Mouse (Mus musculus): ENCODE data around the gene Sik3. TPM values are rescaled to one million over a fixed set of nuclear protein-coding genes. Genes with fewer than 3 reads are reported as not detected.
"Not testable (repeated sequence)": the region's sequence is repeated elsewhere in the genome, so short reads cannot be mapped to it uniquely, and the experiment has no call there.

Sik3 gene
- polyA plus RNA-seq, 1 experiment from 2014 or later, result 6.4 TPM

GRCm38 (mm10) chr9:46129241-46129640 is 116.6 kb downstream of the Sik3 start:
- 71% methylated on average over 2 of the region's 2 CpGs for WGBS
- peaks cover 18% of the 10 kb centered on the region; the same call in 1 of the 2 replicates for H3K36me3 ChIP-seq

GRCm38 (mm10) chr9:46132821-46133220 is 120.2 kb downstream of the Sik3 start:
- not testable (repeated sequence) for DNase-seq (ENCODE audit: low spot score); H3K9me3 ChIP-seq; H3K27ac ChIP-seq

More at GRCm38 (mm10) chr9:46129241-46129640, 116.6 kb downstream of the Sik3 start:
- H3K4me3 ChIP-seq, result no peak overlapping the region
- H3K27ac ChIP-seq, result no peak overlapping the region
- H3K9me3 ChIP-seq, result no peaks in the 10 kb centered on the region
- no peak for DNase-seq (ENCODE audit: low spot score)
- peaks cover 53% of the 10 kb centered on the region for H3K27me3 ChIP-seq (ENCODE audit: insufficient read depth, poor library complexity, severe bottlenecking)
- peaks cover 22% of the 10 kb centered on the region for H3K4me1 ChIP-seq

GRCm38 (mm10) chr9:46138831-46139230 is 126.2 kb downstream of the Sik3 start:
- Histone ChIP-seq H3K36me3 (0 out of 2 replicates have a peak, but pooled peaks cover 2% of the 10 kb centered on the region), H3K4me3 (no peak overlapping the region), H3K27me3 (ENCODE audit: insufficient read depth, poor library complexity, severe bottlenecking) (peaks cover 10% of the 10 kb centered on the region; the same call in 1 of the 2 replicates), H3K9me3 (no peaks in the 10 kb centered on the region), H3K27ac (no peak overlapping the region), H3K4me1 (no peaks in the 10 kb centered on the region)
- WGBS, result 82% methylated on average over 6 of the region's 6 CpGs
- DNase-seq (ENCODE audit: low spot score), result no peak

More at GRCm38 (mm10) chr9:46132821-46133220, 120.2 kb downstream of the Sik3 start:
- Histone ChIP-seq H3K4me1 (peaks cover 10% of the 10 kb centered on the region), H3K27me3 (ENCODE audit: insufficient read depth, poor library complexity, severe bottlenecking) (peaks cover 40% of the 10 kb centered on the region)
- not testable (repeated sequence) for H3K4me3 ChIP-seq, H3K36me3 ChIP-seq

GRCm38 (mm10) chr9:46140811-46141210 is 128.2 kb downstream of the Sik3 start:
- Histone ChIP-seq H3K36me3 (0 out of 2 replicates have a peak, but pooled peaks cover 2% of the 10 kb centered on the region), H3K4me3 (no peak overlapping the region), H3K4me1 (no peaks in the 10 kb centered on the region), H3K9me3 (no peaks in the 10 kb centered on the region), H3K27ac (no peak overlapping the region), H3K27me3 (ENCODE audit: insufficient read depth, poor library complexity, severe bottlenecking) (peaks cover 10% of the 10 kb centered on the region; the same call in 1 of the 2 replicates)
- no peak for DNase-seq (ENCODE audit: low spot score)
- 86% methylated on average over 1 of the region's 1 CpGs for WGBS

GRCm38 (mm10) chr9:46142031-46142430 is 129.4 kb downstream of the Sik3 start:
- no peak for DNase-seq (ENCODE audit: low spot score)
- Histone ChIP-seq H3K4me3 (no peak overlapping the region), H3K4me1 (no peaks in the 10 kb centered on the region), H3K27me3 (ENCODE audit: insufficient read depth, poor library complexity, severe bottlenecking) (peaks cover 10% of the 10 kb centered on the region; the same call in 1 of the 2 replicates), H3K36me3 (0 out of 2 replicates have a peak, but pooled peaks cover 2% of the 10 kb centered on the region), H3K9me3 (no peaks in the 10 kb centered on the region), H3K27ac (no peak overlapping the region)
- 89% methylated on average over 1 of the region's 1 CpGs for WGBS

- H3K36me3 ChIP-seq, result 0 out of 2 replicates have a peak, but pooled peaks cover 2% of the 10 kb centered on the region
- no peaks in the 10 kb centered on the region for H3K4me1 ChIP-seq
- DNase-seq (ENCODE audit: low spot score), result no peak
- H3K9me3 ChIP-seq, result no peaks in the 10 kb centered on the region
- 90% methylated on average over 1 of the region's 1 CpGs for WGBS
- H3K27me3 ChIP-seq (ENCODE audit: insufficient read depth, poor library complexity, severe bottlenecking), result peaks cover 10% of the 10 kb centered on the region; the same call in 1 of the 2 replicates
- H3K4me3 ChIP-seq, result no peak overlapping the region
- no peak overlapping the region for H3K27ac ChIP-seq
Observed at GRCm38 (mm10) chr9:46142492-46142891, 129.9 kb downstream of the Sik3 start.

GRCm38 (mm10) chr9:46144976-46145375 is 132.4 kb downstream of the Sik3 start:
- Histone ChIP-seq H3K9me3 (no peaks in the 10 kb centered on the region), H3K27me3 (ENCODE audit: insufficient read depth, poor library complexity, severe bottlenecking) (0 out of 2 replicates have a peak, but pooled peaks cover 3% of the 10 kb centered on the region), H3K4me1 (peaks cover 3% of the 10 kb centered on the region), H3K27ac (no peak overlapping the region), H3K4me3 (no peak overlapping the region), H3K36me3 (0 out of 2 replicates have a peak, but pooled peaks cover 2% of the 10 kb centered on the region)
- DNase-seq (ENCODE audit: low spot score), result no peak
- WGBS, result 81% methylated on average over 6 of the region's 6 CpGs

GRCm38 (mm10) chr9:46146437-46146836 is 133.8 kb downstream of the Sik3 start:
- Histone ChIP-seq H3K9me3 (no peaks in the 10 kb centered on the region), H3K27ac (no peak overlapping the region), H3K36me3 (no peaks in the 10 kb centered on the region), H3K4me3 (no peak overlapping the region), H3K4me1 (peaks cover 18% of the 10 kb centered on the region), H3K27me3 (ENCODE audit: insufficient read depth, poor library complexity, severe bottlenecking) (0 out of 2 replicates have a peak, but pooled peaks cover 3% of the 10 kb centered on the region)
- 73% methylated on average over 3 of the region's 3 CpGs for WGBS
- DNase-seq (ENCODE audit: low spot score), result no peak

GRCm38 (mm10) chr9:46148723-46149122 is 136.1 kb downstream of the Sik3 start:
- 92% methylated on average over 4 of the region's 4 CpGs for WGBS
- Histone ChIP-seq H3K4me1 (peaks cover 35% of the 10 kb centered on the region), H3K27ac (no peak overlapping the region), H3K27me3 (ENCODE audit: insufficient read depth, poor library complexity, severe bottlenecking) (no peaks in the 10 kb centered on the region), H3K9me3 (no peaks in the 10 kb centered on the region), H3K36me3 (no peaks in the 10 kb centered on the region), H3K4me3 (no peak overlapping the region)
- no peak for DNase-seq (ENCODE audit: low spot score)

GRCm38 (mm10) chr9:46149392-46149791 is 136.8 kb downstream of the Sik3 start:
- H3K9me3 ChIP-seq, result no peaks in the 10 kb centered on the region
- no peak overlapping the region for H3K4me3 ChIP-seq
- H3K27ac ChIP-seq, result no peak overlapping the region
- peaks cover 35% of the 10 kb centered on the region for H3K4me1 ChIP-seq
- no peak for DNase-seq (ENCODE audit: low spot score)
- no peaks in the 10 kb centered on the region for H3K36me3 ChIP-seq
- H3K27me3 ChIP-seq (ENCODE audit: insufficient read depth, poor library complexity, severe bottlenecking), result no peaks in the 10 kb centered on the region
- 75% methylated on average over 5 of the region's 5 CpGs for WGBS

- WGBS, result 40% methylated on average over 7 of the region's 7 CpGs
- Histone ChIP-seq H3K27me3 (ENCODE audit: insufficient read depth, poor library complexity, severe bottlenecking) (no peaks in the 10 kb centered on the region), H3K4me3 (no peak overlapping the region), H3K36me3 (no peaks in the 10 kb centered on the region), H3K4me1 (peaks cover 35% of the 10 kb centered on the region), H3K27ac (peak overlapping the region; percentile 69; the same call in 1 of the 2 replicates), H3K9me3 (no peaks in the 10 kb centered on the region)
- no peak for DNase-seq (ENCODE audit: low spot score)
Observed at GRCm38 (mm10) chr9:46150116-46150515, 137.5 kb downstream of the Sik3 start.

- H3K9me3 ChIP-seq, result no peaks in the 10 kb centered on the region
- H3K4me1 ChIP-seq, result peaks cover 36% of the 10 kb centered on the region
- peak overlapping the region; percentile 69 for H3K27ac ChIP-seq
- no peak for DNase-seq (ENCODE audit: low spot score)
- H3K27me3 ChIP-seq (ENCODE audit: insufficient read depth, poor library complexity, severe bottlenecking), result no peaks in the 10 kb centered on the region
- no peaks in the 10 kb centered on the region for H3K36me3 ChIP-seq
- H3K4me3 ChIP-seq, result no peak overlapping the region
- WGBS, result 53% methylated on average over 2 of the region's 2 CpGs
Observed at GRCm38 (mm10) chr9:46150890-46151703, 138.5 kb downstream of the Sik3 start.

- peaks cover 42% of the 10 kb centered on the region for H3K4me1 ChIP-seq
- no peak for DNase-seq (ENCODE audit: low spot score)
- no peaks in the 10 kb centered on the region for H3K36me3 ChIP-seq
- 76% methylated on average over 6 of the region's 6 CpGs for WGBS
- H3K4me3 ChIP-seq, result no peak overlapping the region
- H3K27ac ChIP-seq, result peak overlapping the region; percentile 69; the same call in 1 of the 2 replicates
- no peaks in the 10 kb centered on the region for H3K9me3 ChIP-seq
- H3K27me3 ChIP-seq (ENCODE audit: insufficient read depth, poor library complexity, severe bottlenecking), result no peaks in the 10 kb centered on the region
Observed at GRCm38 (mm10) chr9:46151704-46152040, 139.1 kb downstream of the Sik3 start.
